Mouse (Mus musculus): ENCODE measurements around the gene Gm4141.
"Not testable (repeated sequence)": the region's sequence is repeated elsewhere in the genome, so short reads cannot be mapped to it uniquely, and the experiment has no call there.

Gm4141 gene

DNA sequence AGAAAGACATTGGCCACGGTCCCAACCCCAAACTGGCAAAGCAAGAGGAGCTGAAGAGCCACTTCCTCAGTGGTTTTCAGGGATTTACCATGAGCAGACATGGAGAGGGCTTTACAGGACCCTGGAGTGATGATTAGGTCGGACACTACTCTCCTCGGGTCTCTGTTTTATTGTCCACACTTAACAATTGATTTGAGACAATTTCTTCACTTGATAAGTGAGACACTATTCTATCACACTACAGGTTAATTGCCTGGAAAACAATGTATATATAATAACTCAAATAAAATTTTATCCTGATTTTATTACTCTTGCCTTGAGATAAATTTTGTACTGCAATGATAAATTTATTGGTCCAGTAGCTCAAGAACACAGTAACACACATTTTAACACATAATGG, at the start of gene Gm4141:
Gene Gm4141, minus strand, starts transcription at position 101 of the 400 bp plus-strand sequence.
- DNase-seq = not testable (repeated sequence)

DNA sequence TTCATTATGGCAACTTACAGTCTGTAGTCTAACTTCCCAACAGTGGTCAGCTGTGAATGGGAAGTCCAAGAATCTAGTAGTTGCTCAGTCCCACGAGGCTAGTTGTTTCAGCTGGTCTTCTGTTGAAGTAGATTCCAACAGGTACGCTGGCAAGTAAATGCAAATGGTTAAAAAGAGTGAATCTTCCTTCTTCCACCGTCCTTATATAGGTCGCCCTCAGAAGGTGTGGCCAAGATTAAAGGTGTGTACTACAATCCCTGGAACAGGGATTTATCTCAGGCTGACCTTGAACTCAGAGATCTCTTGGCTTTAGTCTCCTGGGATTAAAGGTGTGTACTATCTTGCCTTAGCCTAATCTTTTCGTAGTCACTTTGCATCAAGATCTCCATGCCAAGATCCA, 22.9 kb upstream of the Gm4141 start, which contains the start of gene Gm4513:
Gene Gm4513, minus strand, starts transcription at position 101 of the 400 bp plus-strand sequence.
- DNase-seq = not testable (repeated sequence)

DNA sequence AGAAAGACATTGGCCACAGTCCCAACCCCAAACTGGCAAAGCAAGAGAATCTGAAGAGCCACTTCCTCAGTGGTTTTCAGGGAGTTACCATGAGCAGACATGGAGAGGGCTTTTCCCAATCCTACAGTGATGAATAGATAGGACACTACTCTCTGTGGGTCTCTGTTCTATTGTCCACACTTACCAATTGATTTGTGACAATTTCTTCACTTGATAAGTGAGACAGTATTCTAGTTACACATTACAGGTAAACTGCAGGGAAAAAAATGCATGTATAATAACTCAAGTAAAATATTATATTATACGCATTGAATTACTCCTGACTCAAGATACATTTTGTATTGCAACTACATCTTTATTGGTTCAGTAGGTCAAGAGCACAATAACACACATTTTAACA, 30.4 kb downstream of the Gm4141 start, which contains the start of gene Gm5726:
Gene Gm5726, minus strand, starts transcription at position 101 of the 400 bp plus-strand sequence.
- DNase-seq = not testable (repeated sequence)

DNA sequence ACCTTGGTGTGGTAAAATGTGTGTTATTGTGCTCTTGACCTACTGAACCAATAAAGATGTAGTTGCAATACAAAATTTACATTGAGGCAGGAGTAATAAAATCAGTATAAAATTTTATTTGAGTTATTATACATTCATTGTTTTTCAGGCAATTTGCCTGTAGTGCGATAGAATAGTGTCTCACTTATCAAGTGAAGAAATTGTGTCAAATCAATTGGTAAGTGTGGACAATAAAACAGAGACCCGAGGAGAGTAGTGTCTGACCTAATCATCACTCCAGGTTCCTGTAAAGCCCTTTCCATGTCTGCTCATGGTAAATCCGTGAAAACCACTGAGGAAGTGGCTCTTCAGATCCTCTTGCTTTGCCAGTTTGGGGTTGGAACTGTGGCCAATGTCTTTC, 42.5 kb downstream of the Gm4141 start, which contains the start of gene Vmn1r104:
Gene Vmn1r104, plus strand, starts transcription at position 301 of the 400 bp plus-strand sequence.
- DNase-seq = not testable (repeated sequence)

All from thymus, adult 18-20 months (tissue).